Mouse (Mus musculus) liver, adult 2 months (tissue): Measurements from ENCODE around the gene Srsf5.

ENCODE experiments used
- CTCF ChIP-seq: fragments of 200-500 bp; IDR thresholded peaks from 2 replicates; pipeline ENCODE4 v1.5.1; 2011; ENCODE audit warnings: low read depth, low read length, control low read depth
- POLR2A ChIP-seq: fragments of 200-500 bp; IDR thresholded peaks from 2 replicates; pipeline ENCODE4 v1.6.1; 2011; ENCODE audit warnings: low read length, control low read depth; ENCODE audit not compliant: insufficient read depth; ENCODE audit errors: extremely low read depth

- TF ChIP-seq CTCF = no peak
- TF ChIP-seq POLR2A = no peak
Measured at GRCm38 (mm10) chr12:80937331-80938029, 7.8 kb upstream of the Srsf5 start.
